9 mouse cellular contexts compared by ENCODE assay signal in the genomic region with DNA sequence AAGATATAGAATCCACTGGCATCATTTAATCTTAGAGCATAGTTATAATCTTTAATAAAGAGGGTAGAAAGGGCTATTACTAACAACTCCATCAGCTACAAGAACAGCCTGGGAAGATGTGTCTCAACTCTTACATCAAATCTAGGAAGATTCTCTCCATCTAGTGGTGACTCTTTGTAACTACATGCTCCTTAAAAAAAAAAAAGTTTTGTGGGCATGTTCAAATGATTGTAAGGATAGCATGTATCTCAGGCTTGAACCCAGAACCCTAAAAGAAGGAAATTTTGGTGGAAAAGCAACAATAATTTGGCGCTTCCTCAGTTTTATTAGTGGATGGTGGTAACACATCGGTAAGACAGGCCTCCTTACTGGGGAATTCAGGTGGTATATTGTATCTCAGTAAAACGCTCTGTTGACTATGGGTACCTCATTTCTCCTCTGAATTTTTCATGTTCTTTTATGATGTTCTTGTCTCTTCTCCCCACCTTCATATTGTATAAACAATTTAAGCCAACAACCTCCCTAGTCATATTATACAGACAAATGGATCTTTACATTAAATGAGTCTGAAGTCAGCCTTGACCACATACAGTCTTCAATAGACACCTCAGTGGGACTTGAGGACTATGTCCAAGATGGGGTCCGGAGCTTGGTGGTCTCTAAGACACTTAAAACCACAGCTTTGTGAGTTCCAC. TPM values are rescaled to one million over a fixed set of nuclear protein-coding genes. Genes with fewer than 3 reads are reported as not detected.
DNase-seq lines count a peak whose midpoint lies in the region; ATAC-seq and TF ChIP-seq lines count a peak whose summit lies in the region.
"Had no signal": no experiment of that assay in that cellular context is flagged by ENCODE, and none has a peak within 500 bp of the region (broad histone marks: within the 10 kb centered on the region; RNA-seq: fewer than 3 reads in every experiment).

No protein-coding gene starts in this region.

- H3K4me2 ChIP-seq in embryonic facial prominence, embryonic 11.5 days (ENCODE audit: low read depth, low read length) = no peak overlapping the region
- H3K4me2 ChIP-seq in lung, embryonic 14.5 days = no peak overlapping the region
- H3K4me2 ChIP-seq in forebrain, embryonic 12.5 days = no peak overlapping the region

- no peaks in the 10 kb centered on the region for H3K9me3 ChIP-seq in embryonic facial prominence, embryonic 11.5 days (replicated peaks; ENCODE audit: control insufficient read depth, low read length)
- H3K9me3 ChIP-seq in embryonic facial prominence, embryonic 10.5 days = no peaks in the 10 kb centered on the region
- no peaks in the 10 kb centered on the region for H3K9me3 ChIP-seq in lung, embryonic 14.5 days (ENCODE audit: low read depth, low read length)
- H3K9me3 ChIP-seq in forebrain, embryonic 12.5 days = no peaks in the 10 kb centered on the region

- no peak overlapping the region for H3K9ac ChIP-seq in embryonic facial prominence, embryonic 11.5 days (replicated peaks; ENCODE audit: low read length)
- no peak overlapping the region for H3K9ac ChIP-seq in lung, embryonic 14.5 days
- no peak overlapping the region for H3K9ac ChIP-seq in forebrain, embryonic 12.5 days

- peak; percentile 68 for TF ChIP-seq CTCF in lung, embryonic 14.5 days (IDR thresholded peaks at IDR 0.05; ENCODE audit: low read depth)

- ATAC-seq in embryonic facial prominence, embryonic 11.5 days (replicated peaks; ENCODE audit: insufficient number of reproducible peaks, low FRiP score, low TSS enrichment, low read depth) = no peak
- no peak for ATAC-seq in lung, embryonic 14.5 days (ENCODE audit: insufficient read depth)
- peak; percentile 37; the same call in 1 of the 2 replicates for ATAC-seq in neutrophil, adult 5-6 weeks (ENCODE audit: extremely low read depth, insufficient number of reproducible peaks, low FRiP score, poor library complexity, severe bottlenecking)
- no peak; the same call in 1 of the 2 replicates for ATAC-seq in forebrain, embryonic 12.5 days (ENCODE audit: low FRiP score)

- no peaks in the 10 kb centered on the region for H3K4me1 ChIP-seq in embryonic facial prominence, embryonic 11.5 days (ENCODE audit: control insufficient read depth, insufficient read depth, low read length)
- no peaks in the 10 kb centered on the region for H3K4me1 ChIP-seq in embryonic facial prominence, embryonic 10.5 days
- H3K4me1 ChIP-seq in lung, embryonic 14.5 days (ENCODE audit: insufficient read depth) = no peaks in the 10 kb centered on the region
- H3K4me1 ChIP-seq in forebrain, embryonic 12.5 days = no peaks in the 10 kb centered on the region

- no peak overlapping the region for H3K27ac ChIP-seq in embryonic facial prominence, embryonic 11.5 days (replicated peaks; ENCODE audit: low read depth, low read length)
- no peak overlapping the region for H3K27ac ChIP-seq in embryonic facial prominence, embryonic 10.5 days (replicated peaks)
- no peak overlapping the region for H3K27ac ChIP-seq in lung, embryonic 14.5 days (ENCODE audit: low read depth)
- no peak overlapping the region for H3K27ac ChIP-seq in forebrain, embryonic 12.5 days

- 48% methylated on average over 4 of the region's 4 CpGs for WGBS in embryonic facial prominence, embryonic 11.5 days
- 45% methylated on average over 4 of the region's 4 CpGs for WGBS in embryonic facial prominence, embryonic 10.5 days
- WGBS in lung, embryonic 14.5 days = 40% methylated on average over 4 of the region's 4 CpGs
- 54% methylated on average over 4 of the region's 4 CpGs for WGBS in forebrain, embryonic 12.5 days

- H3K27me3 ChIP-seq in embryonic facial prominence, embryonic 11.5 days (ENCODE audit: control insufficient read depth, insufficient read depth, low read length) = no peaks in the 10 kb centered on the region
- no peaks in the 10 kb centered on the region for H3K27me3 ChIP-seq in embryonic facial prominence, embryonic 10.5 days (replicated peaks; ENCODE audit: low read depth, poor library complexity, severe bottlenecking)
- no peaks in the 10 kb centered on the region for H3K27me3 ChIP-seq in lung, embryonic 14.5 days (ENCODE audit: insufficient read depth, low read length)
- H3K27me3 ChIP-seq in forebrain, embryonic 12.5 days = no peaks in the 10 kb centered on the region

- H3K4me3 ChIP-seq in embryonic facial prominence, embryonic 11.5 days (ENCODE audit: low read depth, low read length) = no peak overlapping the region
- H3K4me3 ChIP-seq in embryonic facial prominence, embryonic 10.5 days = no peak overlapping the region
- H3K4me3 ChIP-seq in lung, embryonic 14.5 days (ENCODE audit: low read depth, low read length) = no peak overlapping the region
- no peak overlapping the region for H3K4me3 ChIP-seq in forebrain, embryonic 12.5 days (replicated peaks)

- H3K36me3 ChIP-seq in embryonic facial prominence, embryonic 11.5 days (replicated peaks; ENCODE audit: control insufficient read depth, insufficient read depth, low read depth, low read length) = no peaks in the 10 kb centered on the region
- H3K36me3 ChIP-seq in embryonic facial prominence, embryonic 10.5 days (replicated peaks) = no peaks in the 10 kb centered on the region
- no peaks in the 10 kb centered on the region for H3K36me3 ChIP-seq in lung, embryonic 14.5 days (ENCODE audit: insufficient read depth)
- no peaks in the 10 kb centered on the region for H3K36me3 ChIP-seq in forebrain, embryonic 12.5 days (replicated peaks)

- peak; percentile 74 for DNase-seq in embryonic facial prominence, embryonic 11.5 days (ENCODE audit: low spot score)
- no peak for DNase-seq in embryonic facial prominence, embryonic 10.5 days (ENCODE audit: low spot score)
- peak; percentile 77 for DNase-seq in lung, embryonic 14.5 days
- no peak for DNase-seq in lung, adult 18-20 months
- DNase-seq in c-Kit-negative CD71-positive TER-119-positive erythroid progenitor cells, embryonic 14.5 days (ENCODE audit: low read depth, low spot score) = peak; percentile 19
- no peak for DNase-seq in spleen, adult 12 weeks (ENCODE audit: low spot score)
- DNase-seq: kidney, postnatal 4 days had no signal

RNA-seq across cellular contexts. Expression of a gene that starts 40.4 kb away (rescaled TPM):
- 94.2 and 117 TPM in 2 replicates for polyA plus RNA-seq in embryonic facial prominence, embryonic 11.5 days (2014; fragmentation: Nextera tagmentation; extraction: Ambion mirVana)
- 82.4 and 86.6 TPM in 2 replicates for polyA plus RNA-seq in embryonic facial prominence, embryonic 10.5 days (2016; fragmentation: Nextera tagmentation; extraction: Ambion mirVana)
- polyA plus RNA-seq in lung, embryonic 14.5 days (2014; fragmentation: Nextera tagmentation; extraction: Ambion mirVana) = 63.4 and 66.3 TPM in 2 replicates
- 15.0 and 23.8 TPM in 2 replicates for total RNA-seq in neutrophil, adult 5-6 weeks (2017)
- polyA plus RNA-seq in forebrain, embryonic 12.5 days (2016; fragmentation: Nextera tagmentation; extraction: Ambion mirVana) = 80.9 and 81.0 TPM in 2 replicates

RNA-seq across cellular contexts. Expression of a gene that starts 40.4 kb away (rescaled TPM):
- 317 and 341 TPM in 2 replicates for polyA plus RNA-seq in embryonic facial prominence, embryonic 11.5 days (2014; fragmentation: Nextera tagmentation; extraction: Ambion mirVana)
- polyA plus RNA-seq in embryonic facial prominence, embryonic 10.5 days (2016; fragmentation: Nextera tagmentation; extraction: Ambion mirVana) = 335 and 359 TPM in 2 replicates
- 304 and 309 TPM in 2 replicates for polyA plus RNA-seq in lung, embryonic 14.5 days (2014; fragmentation: Nextera tagmentation; extraction: Ambion mirVana)
- total RNA-seq in neutrophil, adult 5-6 weeks (2017) = 339 and 378 TPM in 2 replicates
- 346 and 368 TPM in 2 replicates for polyA plus RNA-seq in forebrain, embryonic 12.5 days (2016; fragmentation: Nextera tagmentation; extraction: Ambion mirVana)

Comparison
In these comparisons a context has a peak if more than half of its experiments do, and no peak if none do; other contexts are left out.
1. DNase-seq: peak in embryonic facial prominence, embryonic 11.5 days (single experiment), lung, embryonic 14.5 days (single experiment) and c-Kit-negative CD71-positive TER-119-positive erythroid progenitor cells, embryonic 14.5 days (single experiment); none in embryonic facial prominence, embryonic 10.5 days (single experiment), lung, adult 18-20 months (0 of 2) and spleen, adult 12 weeks (single experiment).